Mouse (Mus musculus) neural tube, embryonic 11.5 days (tissue): Measurements from ENCODE around the gene Arhgap21. TPM values are rescaled to one million over a fixed set of nuclear protein-coding genes. Genes with fewer than 3 reads are reported as not detected.

Source experiments
- ATAC-seq: fragments of 200-750 bp; cut with Nextera tagmentation; 2 replicates; pipeline ENCODE4 v1.8.0; 2017; ENCODE audit warnings: moderate number of reproducible peaks, mild to moderate bottlenecking, moderate TSS enrichment, moderate library complexity; ENCODE audit not compliant: insufficient read depth, low FRiP score, low TSS enrichment
- DNase-seq: peaks from one replicate; pipeline ENCODE4 v3.0.0-alpha.2; 2015; ENCODE audit warnings: low spot score
- H3K27ac ChIP-seq: fragments of 300-500 bp; sonication (generic); 2 replicates; pipeline ENCODE4 v1.5.1; 2014; ENCODE audit warnings: low read depth, mild to moderate bottlenecking, low read length
- H3K27me3 ChIP-seq: fragments of 300-500 bp; sonication (generic); 2 replicates; pipeline ENCODE4 v1.6.1; 2014; ENCODE audit warnings: mild to moderate bottlenecking, low read length, mixed read lengths; ENCODE audit not compliant: control insufficient read depth, insufficient read depth
- H3K36me3 ChIP-seq: fragments of 300-500 bp; sonication (generic); 2 replicates; pipeline ENCODE4 v1.6.1; 2014; ENCODE audit warnings: mild to moderate bottlenecking, low read length, moderate library complexity, mixed read lengths; ENCODE audit not compliant: control insufficient read depth, insufficient read depth
- H3K4me1 ChIP-seq: fragments of 300-500 bp; sonication (generic); 2 replicates; pipeline ENCODE4 v1.6.1; 2014; ENCODE audit warnings: low read length, mixed read lengths; ENCODE audit not compliant: control insufficient read depth, insufficient read depth
- H3K4me2 ChIP-seq: fragments of 300-500 bp; sonication (generic); 2 replicates; pipeline ENCODE4 v1.6.1; 2014; ENCODE audit warnings: low read depth, mild to moderate bottlenecking, moderate library complexity
- H3K4me3 ChIP-seq: fragments of 300-500 bp; sonication (generic); 2 replicates; pipeline ENCODE4 v1.5.1; 2014; ENCODE audit warnings: low read depth, low read length
- H3K9ac ChIP-seq: fragments of 300-500 bp; sonication (generic); 2 replicates; pipeline ENCODE4 v1.6.1; 2014; ENCODE audit warnings: mild to moderate bottlenecking, low read length
- H3K9me3 ChIP-seq: fragments of 300-500 bp; sonication (generic); 2 replicates; pipeline ENCODE4 v1.6.1; 2016; ENCODE audit warnings: low read length; ENCODE audit not compliant: control insufficient read depth
- WGBS: fragments of 180-500 bp; shearing (Covaris S2); extraction: QIAGEN DNeasy Blood & Tissue Kit; methylation state at CpG from one replicate; pipeline ENCODE4 v1.1.7; 2014; 5-methylcytosine and 5-hydroxymethylcytosine counted together
- polyA plus RNA-seq: library from polyadenylated mRNA; unstranded; fragments of >200 nt; fragmentation: Nextera tagmentation; extraction: Ambion mirVana; gene quantifications from 2 replicates; pipeline ENCODE4 v1.2.1, GENCODE M21; 2014

The Arhgap21 gene
- polyA plus RNA-seq, 1 experiment from 2014 or later, result 50.0 TPM

GRCm38 (mm10) chr2:20969201-20970200 is 820 bp upstream of the Arhgap21 start:
- peak; percentile 95 for DNase-seq
- under 1% methylated on average over 47 of the region's 49 CpGs for WGBS
- Histone ChIP-seq H3K27ac (peak overlapping the region; percentile 99), H3K4me3 (peak overlapping the region; percentile 91), H3K9me3 (no peaks in the 10 kb centered on the region), H3K4me1 (peaks cover 8% of the 10 kb centered on the region), H3K27me3 (no peaks in the 10 kb centered on the region), H3K4me2 (peak overlapping the region; percentile 72), H3K36me3 (no peaks in the 10 kb centered on the region), H3K9ac (peak overlapping the region; percentile 99)
- peak; percentile 95 for ATAC-seq

- H3K36me3 ChIP-seq, result no peaks in the 10 kb centered on the region
- no peak; the same call in 1 of the 2 replicates for ATAC-seq
- peak overlapping the region; percentile 72 for H3K4me2 ChIP-seq
- peak overlapping the region; percentile 99 for H3K9ac ChIP-seq
- no peaks in the 10 kb centered on the region for H3K27me3 ChIP-seq
- H3K27ac ChIP-seq, result peak overlapping the region; percentile 99
- H3K4me1 ChIP-seq, result peaks cover 14% of the 10 kb centered on the region
- WGBS, result under 1% methylated on average over 49 of the region's 57 CpGs
- H3K4me3 ChIP-seq, result peak overlapping the region; percentile 91
- H3K9me3 ChIP-seq, result no peaks in the 10 kb centered on the region
- DNase-seq, result no peak
These were observed 882 bp downstream of the Arhgap21 start for GRCm38 (mm10) chr2:20967646-20968351.

- H3K27me3 ChIP-seq, result no peaks in the 10 kb centered on the region
- peak overlapping the region; percentile 91 for H3K4me3 ChIP-seq
- H3K9me3 ChIP-seq, result no peaks in the 10 kb centered on the region
- H3K4me1 ChIP-seq, result peaks cover 15% of the 10 kb centered on the region
- H3K9ac ChIP-seq, result peak overlapping the region; percentile 99
- H3K27ac ChIP-seq, result no peak overlapping the region; the same call in 1 of the 2 replicates
- peak overlapping the region; percentile 72 for H3K4me2 ChIP-seq
- 2% methylated on average over 13 of the region's 13 CpGs for WGBS
- ATAC-seq (no peak), DNase-seq (peak; percentile 62)
- H3K36me3 ChIP-seq, result no peaks in the 10 kb centered on the region
These were observed 1.5 kb downstream of the Arhgap21 start for GRCm38 (mm10) chr2:20967101-20967645.

GRCm38 (mm10) chr2:20966176-20967100 is 2.2 kb downstream of the Arhgap21 start:
- Histone ChIP-seq H3K9ac (peak overlapping the region; percentile 99), H3K27ac (no peak overlapping the region), H3K4me2 (peak overlapping the region; percentile 72), H3K4me1 (peaks cover 18% of the 10 kb centered on the region), H3K9me3 (no peaks in the 10 kb centered on the region), H3K27me3 (no peaks in the 10 kb centered on the region), H3K36me3 (no peaks in the 10 kb centered on the region), H3K4me3 (peak overlapping the region; percentile 91)
- ATAC-seq, result no peak
- 29% methylated on average over 18 of the region's 18 CpGs for WGBS
- no peak for DNase-seq

GRCm38 (mm10) chr2:20965361-20965760 is 3.3 kb downstream of the Arhgap21 start:
- 70% methylated on average over 3 of the region's 3 CpGs for WGBS

GRCm38 (mm10) chr2:20964461-20964860 is 4.2 kb downstream of the Arhgap21 start:
- ATAC-seq (no peak), DNase-seq (peak; percentile 2)
- Histone ChIP-seq H3K4me2 (peak overlapping the region; percentile 27), H3K27ac (no peak overlapping the region), H3K36me3 (no peaks in the 10 kb centered on the region), H3K4me3 (no peak overlapping the region), H3K9ac (no peak overlapping the region), H3K9me3 (no peaks in the 10 kb centered on the region), H3K4me1 (peaks cover 27% of the 10 kb centered on the region), H3K27me3 (no peaks in the 10 kb centered on the region)

More at GRCm38 (mm10) chr2:20965361-20965760, 3.3 kb downstream of the Arhgap21 start:
- no peak overlapping the region for H3K27ac ChIP-seq
- H3K4me2 ChIP-seq, result peak overlapping the region; percentile 72
- no peaks in the 10 kb centered on the region for H3K9me3 ChIP-seq
- DNase-seq (peak; percentile 4), ATAC-seq (no peak)
- H3K9ac ChIP-seq, result no peak overlapping the region
- peak overlapping the region; percentile 91 for H3K4me3 ChIP-seq
- H3K27me3 ChIP-seq, result no peaks in the 10 kb centered on the region
- no peaks in the 10 kb centered on the region for H3K36me3 ChIP-seq
- peaks cover 25% of the 10 kb centered on the region for H3K4me1 ChIP-seq

GRCm38 (mm10) chr2:20963226-20963805 is 5.4 kb downstream of the Arhgap21 start:
- H3K9me3 ChIP-seq, result no peaks in the 10 kb centered on the region
- peaks cover 27% of the 10 kb centered on the region for H3K4me1 ChIP-seq
- H3K27ac ChIP-seq, result no peak overlapping the region
- no peak for ATAC-seq
- DNase-seq, result peak; percentile 6
- H3K9ac ChIP-seq, result no peak overlapping the region
- no peak overlapping the region for H3K4me3 ChIP-seq
- no peak overlapping the region for H3K4me2 ChIP-seq
- WGBS, result 81% methylated on average over 5 of the region's 5 CpGs
- no peaks in the 10 kb centered on the region for H3K36me3 ChIP-seq
- no peaks in the 10 kb centered on the region for H3K27me3 ChIP-seq
